Mouse (Mus musculus): ENCODE measurements around the gene Amotl2. TPM values are rescaled to one million over a fixed set of nuclear protein-coding genes. Genes with fewer than 3 reads are reported as not detected.

Amotl2 gene
- total and polyA plus RNA-seq, 2 experiments from 2014 or later: 27.6 to 106 TPM

DNA sequence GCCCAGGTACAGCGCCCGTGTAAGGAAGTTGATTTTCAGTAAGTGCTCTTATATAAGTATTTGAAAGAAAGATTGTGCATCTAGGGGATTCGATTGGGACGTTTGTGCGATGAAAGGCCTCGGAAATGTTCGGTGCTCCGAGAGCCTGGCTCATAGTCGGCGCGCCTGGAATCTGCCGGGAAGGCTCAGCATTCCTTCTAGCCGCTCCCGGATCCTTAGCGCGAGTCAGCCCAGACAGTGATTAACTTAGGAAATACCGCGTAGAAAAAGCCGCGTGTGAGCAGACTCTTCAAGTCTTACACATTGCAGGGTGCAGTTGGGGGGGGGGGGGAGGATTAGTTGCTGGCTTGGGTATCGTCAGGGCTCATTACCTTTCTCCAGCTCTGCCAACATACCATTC lies 2.2 kb downstream of the Amotl2 start:
- no peaks in the 10 kb centered on the region for H3K9me3 ChIP-seq (ENCODE audit: low read length)
- H3K9ac ChIP-seq: peak overlapping the region; percentile 95
- peaks cover 35% of the 10 kb centered on the region for H3K4me1 ChIP-seq (ENCODE audit: insufficient read depth)
- peak overlapping the region; percentile 67 for H3K4me2 ChIP-seq (ENCODE audit: low read depth)
- DNase-seq (peak; percentile 74), ATAC-seq (peak; percentile 27)
- peak overlapping the region; percentile 86 for H3K4me3 ChIP-seq (ENCODE audit: low read depth, low read length)
- peak overlapping the region; percentile 94 for H3K27ac ChIP-seq (ENCODE audit: low read depth, low read length)
- WGBS: under 1% methylated on average over 21 of the region's 21 CpGs
- no peaks in the 10 kb centered on the region for H3K27me3 ChIP-seq (ENCODE audit: insufficient read depth, low read length)
- no peak for TF ChIP-seq CTCF (IDR thresholded peaks at IDR 0.05; ENCODE audit: low read depth)
- peaks cover 22% of the 10 kb centered on the region for H3K36me3 ChIP-seq (ENCODE audit: insufficient read depth)

DNA sequence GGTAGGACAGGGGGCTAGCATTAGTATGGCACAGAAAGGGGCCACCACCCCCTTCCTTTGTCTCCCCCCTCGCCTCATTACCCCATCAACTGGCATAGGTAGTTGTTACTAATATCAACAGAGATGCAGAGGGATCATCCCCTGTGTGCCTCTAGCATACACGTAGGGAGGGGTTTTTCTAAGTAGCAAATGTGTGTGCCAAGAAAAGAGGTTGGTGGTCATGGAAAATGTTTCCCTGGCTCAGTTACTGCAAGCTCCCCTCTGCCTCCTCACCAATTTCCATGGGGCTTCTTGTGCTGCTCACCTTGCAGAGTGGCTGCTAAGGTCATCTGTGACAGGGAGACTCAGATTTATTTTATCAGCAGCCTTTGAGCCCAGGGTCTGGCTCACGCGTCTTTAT lies 2.6 kb downstream of the Amotl2 start:
- TF ChIP-seq CTCF (IDR thresholded peaks at IDR 0.05; ENCODE audit: low read depth): no peak
- ATAC-seq (no peak), DNase-seq (no peak)
- WGBS: 3% methylated on average over 4 of the region's 4 CpGs
- Histone ChIP-seq H3K4me3 (ENCODE audit: low read depth, low read length) (peak overlapping the region; percentile 86), H3K4me2 (ENCODE audit: low read depth) (peak overlapping the region; percentile 67), H3K4me1 (ENCODE audit: insufficient read depth) (peaks cover 35% of the 10 kb centered on the region), H3K27me3 (ENCODE audit: insufficient read depth, low read length) (no peaks in the 10 kb centered on the region), H3K9ac (peak overlapping the region; percentile 95), H3K27ac (ENCODE audit: low read depth, low read length) (peak overlapping the region; percentile 94), H3K36me3 (ENCODE audit: insufficient read depth) (peaks cover 26% of the 10 kb centered on the region), H3K9me3 (ENCODE audit: low read length) (no peaks in the 10 kb centered on the region)

DNA sequence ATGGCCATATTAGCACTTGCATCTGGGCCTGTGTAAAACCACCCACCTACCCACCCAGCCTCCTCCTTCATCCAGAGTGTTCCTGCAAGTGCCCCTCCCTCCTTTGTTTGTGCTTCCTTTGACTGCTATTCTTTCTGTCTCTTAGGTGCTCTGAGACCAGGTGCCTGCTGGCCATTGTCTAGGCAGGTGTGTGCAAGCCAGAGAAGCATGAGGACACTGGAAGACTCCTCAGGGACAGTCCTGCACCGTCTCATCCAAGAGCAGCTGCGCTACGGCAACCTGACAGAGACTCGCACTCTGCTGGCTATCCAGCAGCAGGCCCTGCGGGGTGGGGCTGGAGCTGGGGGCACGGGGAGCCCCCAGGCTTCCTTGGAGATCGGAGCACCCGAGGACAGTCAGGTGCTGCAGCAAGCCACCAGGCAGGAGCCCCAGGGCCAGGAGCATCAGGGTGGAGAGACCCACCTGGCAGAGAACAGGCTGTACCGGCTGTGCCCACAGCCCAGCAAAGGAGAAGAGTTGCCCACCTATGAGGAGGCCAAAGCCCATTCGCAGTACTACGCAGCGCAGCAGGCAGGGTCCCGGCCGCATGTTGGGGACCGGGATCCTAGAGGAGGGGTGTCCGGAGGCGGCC lies 3.6 kb downstream of the Amotl2 start:
- Histone ChIP-seq H3K9me3 (ENCODE audit: low read length) (no peaks in the 10 kb centered on the region), H3K9ac (peak overlapping the region; percentile 95), H3K27me3 (ENCODE audit: insufficient read depth, low read length) (no peaks in the 10 kb centered on the region), H3K36me3 (ENCODE audit: insufficient read depth) (peaks cover 35% of the 10 kb centered on the region), H3K4me2 (ENCODE audit: low read depth) (peak overlapping the region; percentile 67), H3K4me1 (ENCODE audit: insufficient read depth) (peaks cover 35% of the 10 kb centered on the region), H3K4me3 (ENCODE audit: low read depth, low read length) (peak overlapping the region; percentile 86), H3K27ac (ENCODE audit: low read depth, low read length) (no peak overlapping the region)
- no peak for TF ChIP-seq CTCF (IDR thresholded peaks at IDR 0.05; ENCODE audit: low read depth)
- 50% methylated on average over 17 of the region's 17 CpGs for WGBS
- ATAC-seq (no peak), DNase-seq (no peak)

DNA sequence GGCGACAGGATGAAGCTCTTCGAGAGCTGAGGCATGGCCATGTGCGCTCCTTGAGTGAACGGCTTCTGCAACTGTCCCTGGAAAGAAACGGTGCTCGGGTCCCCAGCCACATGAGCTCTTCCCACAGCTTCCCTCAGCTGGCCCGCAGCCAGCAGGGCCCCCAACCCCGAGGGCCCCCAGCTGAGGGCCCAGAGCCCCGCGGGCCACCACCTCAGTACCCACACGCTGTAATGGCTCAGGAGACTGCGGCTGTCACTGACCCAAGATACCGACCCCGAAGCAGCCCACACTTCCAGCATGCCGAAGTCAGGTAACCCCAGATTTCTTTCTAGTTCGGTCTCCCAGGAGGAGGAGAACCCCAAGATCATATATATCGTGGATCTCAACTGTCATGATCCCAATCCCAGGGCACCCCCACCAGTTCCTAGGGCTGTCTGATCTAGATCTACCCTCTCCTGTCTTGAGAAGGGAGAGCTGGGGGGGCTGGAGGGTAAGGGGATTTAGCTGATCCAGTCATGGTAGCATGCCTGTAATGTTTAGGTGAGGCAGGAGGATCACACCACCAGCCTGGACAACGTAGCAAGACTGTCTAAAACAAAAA lies 4.2 kb downstream of the Amotl2 start:
- peaks cover 38% of the 10 kb centered on the region for H3K4me1 ChIP-seq (ENCODE audit: insufficient read depth)
- no peak for ATAC-seq
- no peaks in the 10 kb centered on the region for H3K27me3 ChIP-seq (ENCODE audit: insufficient read depth, low read length)
- no peak overlapping the region for H3K27ac ChIP-seq (ENCODE audit: low read depth, low read length)
- peak overlapping the region; percentile 95 for H3K9ac ChIP-seq
- no peak for TF ChIP-seq CTCF (IDR thresholded peaks at IDR 0.05; ENCODE audit: low read depth)
- no peaks in the 10 kb centered on the region for H3K9me3 ChIP-seq (ENCODE audit: low read length)
- H3K4me2 ChIP-seq (ENCODE audit: low read depth): peak overlapping the region; percentile 67
- no peak for DNase-seq
- H3K4me3 ChIP-seq (ENCODE audit: low read depth, low read length): peak overlapping the region; percentile 86
- peaks cover 42% of the 10 kb centered on the region for H3K36me3 ChIP-seq (ENCODE audit: insufficient read depth)
- 39% methylated on average over 18 of the region's 18 CpGs for WGBS

DNA sequence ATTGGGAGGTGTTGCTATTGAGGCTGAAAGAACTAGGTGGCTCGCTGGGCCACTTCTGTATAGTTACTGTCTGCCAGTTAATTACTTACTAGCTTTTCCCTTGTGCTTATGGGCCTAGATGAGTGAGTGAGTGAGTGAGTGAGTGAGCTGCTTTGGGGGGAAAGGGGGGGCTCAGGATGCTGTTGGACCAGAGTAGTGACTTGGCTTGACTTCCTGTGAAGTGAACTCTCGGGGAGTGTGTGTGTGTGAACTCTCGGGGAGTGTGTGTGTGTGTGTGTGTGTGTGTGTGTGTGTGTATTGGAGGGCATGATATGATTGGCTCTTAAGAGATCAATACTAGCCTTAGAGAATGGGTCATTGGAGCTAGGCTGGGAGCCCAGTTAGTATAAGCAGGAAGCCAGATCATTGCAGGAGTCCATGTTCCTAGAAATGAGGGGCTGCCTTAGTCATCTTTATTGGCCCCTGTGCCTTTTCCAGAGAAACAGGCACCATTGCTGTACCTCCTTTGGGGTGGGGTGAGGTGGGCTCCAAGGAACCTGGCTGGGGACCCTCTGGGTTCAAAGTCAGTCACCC lies 5.0 kb downstream of the Amotl2 start:
- no peaks in the 10 kb centered on the region for H3K27me3 ChIP-seq (ENCODE audit: insufficient read depth, low read length)
- TF ChIP-seq CTCF (IDR thresholded peaks at IDR 0.05; ENCODE audit: low read depth): no peak
- peaks cover 46% of the 10 kb centered on the region for H3K4me1 ChIP-seq (ENCODE audit: insufficient read depth)
- H3K36me3 ChIP-seq (ENCODE audit: insufficient read depth): peaks cover 46% of the 10 kb centered on the region
- H3K27ac ChIP-seq (ENCODE audit: low read depth, low read length): no peak overlapping the region
- 28% methylated on average over 3 of the region's 3 CpGs for WGBS
- peak overlapping the region; percentile 86 for H3K4me3 ChIP-seq (ENCODE audit: low read depth, low read length)
- ATAC-seq: no peak
- no peaks in the 10 kb centered on the region for H3K9me3 ChIP-seq (ENCODE audit: low read length)
- H3K9ac ChIP-seq: peak overlapping the region; percentile 43; the same call in 1 of the 2 replicates
- peak overlapping the region; percentile 67 for H3K4me2 ChIP-seq (ENCODE audit: low read depth)
- no peak for DNase-seq

DNA sequence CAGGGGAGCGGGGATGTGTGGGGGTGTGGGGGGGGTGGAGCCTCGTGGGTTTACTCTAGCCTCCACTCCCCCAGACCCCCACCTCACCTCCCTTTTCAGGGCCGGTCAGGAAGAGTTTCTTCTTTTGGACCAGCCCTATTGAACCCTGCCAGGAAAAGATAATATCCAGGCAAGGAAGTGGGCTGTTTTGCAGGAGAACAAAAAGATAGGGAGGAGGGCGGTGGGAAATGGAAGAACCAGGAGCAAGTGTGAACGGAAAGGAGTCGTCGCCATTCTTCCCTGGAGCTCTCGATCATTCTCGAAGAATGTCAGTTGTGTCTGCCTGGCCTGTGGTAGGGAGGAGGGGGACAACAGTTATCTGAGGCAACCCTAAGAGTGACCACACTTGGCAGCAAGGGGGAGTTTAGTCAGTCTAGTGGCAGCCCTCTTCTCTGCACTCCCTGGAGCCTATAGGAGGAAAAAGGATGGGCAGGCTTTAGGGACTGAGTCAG lies 5.6 kb downstream of the Amotl2 start:
- 13% methylated on average over 9 of the region's 9 CpGs for WGBS
- no peak overlapping the region for H3K27ac ChIP-seq (ENCODE audit: low read depth, low read length)
- TF ChIP-seq CTCF (IDR thresholded peaks at IDR 0.05; ENCODE audit: low read depth): peak; percentile 26
- H3K4me2 ChIP-seq (ENCODE audit: low read depth): peak overlapping the region; percentile 67
- H3K9me3 ChIP-seq (ENCODE audit: low read length): no peaks in the 10 kb centered on the region
- peak overlapping the region; percentile 86 for H3K4me3 ChIP-seq (ENCODE audit: low read depth, low read length)
- H3K27me3 ChIP-seq (ENCODE audit: insufficient read depth, low read length): no peaks in the 10 kb centered on the region
- no peak for DNase-seq
- peak overlapping the region; percentile 43 for H3K9ac ChIP-seq
- ATAC-seq: no peak
- H3K4me1 ChIP-seq (ENCODE audit: insufficient read depth): peaks cover 46% of the 10 kb centered on the region
- peaks cover 51% of the 10 kb centered on the region for H3K36me3 ChIP-seq (ENCODE audit: insufficient read depth)

DNA sequence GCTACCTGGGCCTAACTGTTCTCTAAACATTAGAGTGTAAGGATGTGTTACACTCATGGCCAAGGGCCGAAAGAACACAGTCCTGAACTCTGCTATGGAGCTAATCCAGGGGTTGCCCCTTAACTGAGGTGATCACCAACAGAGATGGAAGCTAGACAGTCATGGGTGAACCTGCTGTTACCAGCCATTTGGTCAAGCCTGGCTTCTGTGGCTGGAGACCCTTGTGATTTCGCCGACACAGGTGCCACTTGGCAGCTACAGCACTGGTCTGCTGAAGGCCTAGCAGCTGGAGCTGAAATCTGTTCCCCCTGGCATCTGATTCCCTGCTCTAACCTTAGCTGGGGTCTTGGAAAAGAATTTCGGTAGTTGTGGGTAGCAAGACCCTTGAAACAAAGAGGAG lies 6.3 kb downstream of the Amotl2 start:
- no peak for TF ChIP-seq CTCF (IDR thresholded peaks at IDR 0.05; ENCODE audit: low read depth)
- Histone ChIP-seq H3K4me3 (ENCODE audit: low read depth, low read length) (no peak overlapping the region), H3K4me2 (ENCODE audit: low read depth) (peak overlapping the region; percentile 67; the same call in 1 of the 2 replicates), H3K27me3 (ENCODE audit: insufficient read depth, low read length) (no peaks in the 10 kb centered on the region), H3K9ac (no peak overlapping the region), H3K36me3 (ENCODE audit: insufficient read depth) (peaks cover 56% of the 10 kb centered on the region), H3K4me1 (ENCODE audit: insufficient read depth) (peaks cover 46% of the 10 kb centered on the region), H3K27ac (ENCODE audit: low read depth, low read length) (no peak overlapping the region), H3K9me3 (ENCODE audit: low read length) (no peaks in the 10 kb centered on the region)
- ATAC-seq (no peak), DNase-seq (no peak)
- WGBS: 73% methylated on average over 4 of the region's 4 CpGs

Measured in forebrain, postnatal 0 days (tissue).